Mouse (Mus musculus) liver, adult 2 months (tissue): Measurements from ENCODE around the gene Crip2. TPM values are rescaled to one million over a fixed set of nuclear protein-coding genes. Genes with fewer than 3 reads are reported as not detected.
A peak's percentile ranks its signal among the peaks of the same experiment; 100 is the strongest.

Experiments
- DNase-seq: peaks from one replicate; pipeline ENCODE4 v3.0.0-alpha.2; 2011; ENCODE audit warnings: low read depth, low spot score; ENCODE audit errors: extremely low read depth
- H3K27ac ChIP-seq: fragments of 200-500 bp; replicated peaks from 2 replicates; pipeline ENCODE4 v1.5.1; 2012; ENCODE audit warnings: low read depth, mild to moderate bottlenecking, control low read depth, inconsistent platforms, low read length; ENCODE audit not compliant: insufficient read depth
- H3K27me3 ChIP-seq: fragments of 200-500 bp; 2 replicates; pipeline ENCODE4 v1.6.1; 2012; ENCODE audit warnings: mild to moderate bottlenecking, moderate library complexity, low read length, inconsistent platforms; ENCODE audit not compliant: control insufficient read depth, insufficient read depth
- H3K36me3 ChIP-seq: fragments of 200-500 bp; 2 replicates; pipeline ENCODE4 v1.6.1; 2012; ENCODE audit warnings: low read length, inconsistent platforms; ENCODE audit not compliant: control insufficient read depth, insufficient read depth
- H3K4me1 ChIP-seq: fragments of 200-500 bp; 2 replicates; pipeline ENCODE4 v1.6.1; 2011; ENCODE audit warnings: low read length; ENCODE audit not compliant: control insufficient read depth, insufficient read depth
- H3K4me3 ChIP-seq: fragments of 200-500 bp; 2 replicates; pipeline ENCODE4 v1.5.1; 2011; ENCODE audit warnings: low read depth, mild to moderate bottlenecking, control low read depth, low read length, moderate library complexity; ENCODE audit not compliant: insufficient read depth
- H3K79me2 ChIP-seq: fragments of 200-500 bp; 2 replicates; pipeline ENCODE4 v1.6.1; 2012; ENCODE audit warnings: inconsistent platforms, mild to moderate bottlenecking, low read length, moderate library complexity; ENCODE audit not compliant: control insufficient read depth, insufficient read depth
- H3K9ac ChIP-seq: fragments of 200-500 bp; 2 replicates; pipeline ENCODE4 v1.6.1; 2012; ENCODE audit warnings: low read depth, mild to moderate bottlenecking, control low read depth, inconsistent platforms, low read length
- CTCF ChIP-seq: fragments of 200-500 bp; IDR thresholded peaks from 2 replicates; pipeline ENCODE4 v1.5.1; 2011; ENCODE audit warnings: low read depth, low read length, control low read depth
- POLR2A ChIP-seq: fragments of 200-500 bp; IDR thresholded peaks from 2 replicates; pipeline ENCODE4 v1.6.1; 2011; ENCODE audit warnings: low read length, control low read depth; ENCODE audit not compliant: insufficient read depth; ENCODE audit errors: extremely low read depth
- whole genome bisulfite sequencing: fragments of 180-500 bp; shearing (Covaris S2); methylation state at CpG from one replicate; pipeline ENCODE4 v1.1.7; 2018; 5-methylcytosine and 5-hydroxymethylcytosine counted together
- polyA plus RNA-seq: library from polyadenylated mRNA; depleted of rRNA; stranded (reverse); fragments of >200 nt; gene quantifications from 2 replicates; pipeline ENCODE4 v1.2.3, GENCODE M21; 2012
- total RNA-seq: library from RNA; depleted of rRNA; stranded (reverse); fragments of >200 nt; gene quantifications from 2 replicates; pipeline ENCODE4 v1.2.3, GENCODE M21; 2014

Gene Crip2
- total and polyA plus RNA-seq, 2 experiments, result 24.3 to 245 TPM

GRCm38 (mm10) chr12:113119516-113120410 lies 20.3 kb upstream of the Crip2 start:
- Histone ChIP-seq H3K4me3 (no peak overlapping the region), H3K4me1 (no peaks in the 10 kb centered on the region), H3K9ac (no peak overlapping the region), H3K27me3 (no peaks in the 10 kb centered on the region), H3K79me2 (no peaks in the 10 kb centered on the region), H3K27ac (no peak overlapping the region), H3K36me3 (peaks cover 8% of the 10 kb centered on the region; the same call in 1 of the 2 replicates)
- DNase-seq, result peak; percentile 47
- 85% methylated on average over 20 of the region's 20 CpGs for WGBS
- TF ChIP-seq POLR2A (no peak), CTCF (peak; percentile 77)

- Histone ChIP-seq H3K4me3 (no peak overlapping the region), H3K36me3 (peaks cover 14% of the 10 kb centered on the region; the same call in 1 of the 2 replicates), H3K79me2 (no peaks in the 10 kb centered on the region), H3K9ac (no peak overlapping the region), H3K27ac (no peak overlapping the region), H3K4me1 (no peaks in the 10 kb centered on the region), H3K27me3 (no peaks in the 10 kb centered on the region)
- 82% methylated on average over 6 of the region's 6 CpGs for WGBS
- no peak for TF ChIP-seq POLR2A
- TF ChIP-seq CTCF, result no peak
- no peak for DNase-seq
Measured at GRCm38 (mm10) chr12:113124726-113125125, 15.3 kb upstream of the Crip2 start.

GRCm38 (mm10) chr12:113130732-113131131 lies 9.3 kb upstream of the Crip2 start:
- peaks cover 8% of the 10 kb centered on the region; the same call in 1 of the 2 replicates for H3K36me3 ChIP-seq
- WGBS, result 95% methylated on average over 8 of the region's 8 CpGs
- no peak for TF ChIP-seq POLR2A
- TF ChIP-seq CTCF, result no peak

GRCm38 (mm10) chr12:113131601-113132000 lies 8.4 kb upstream of the Crip2 start:
- WGBS, result 98% methylated on average over 14 of the region's 14 CpGs
- TF ChIP-seq POLR2A (no peak), CTCF (no peak)
- no peak overlapping the region for H3K9ac ChIP-seq

More at GRCm38 (mm10) chr12:113130732-113131131, 9.3 kb upstream of the Crip2 start:
- Histone ChIP-seq H3K4me1 (no peaks in the 10 kb centered on the region), H3K9ac (no peak overlapping the region), H3K27ac (no peak overlapping the region), H3K4me3 (no peak overlapping the region), H3K27me3 (no peaks in the 10 kb centered on the region), H3K79me2 (no peaks in the 10 kb centered on the region)
- DNase-seq, result no peak

GRCm38 (mm10) chr12:113132567-113132966 lies 7.5 kb upstream of the Crip2 start:
- Histone ChIP-seq H3K4me3 (no peak overlapping the region), H3K9ac (no peak overlapping the region), H3K4me1 (no peaks in the 10 kb centered on the region), H3K79me2 (no peaks in the 10 kb centered on the region), H3K27ac (no peak overlapping the region), H3K36me3 (peaks cover 7% of the 10 kb centered on the region; the same call in 1 of the 2 replicates), H3K27me3 (no peaks in the 10 kb centered on the region)
- whole genome bisulfite sequencing, result 34% methylated on average over 2 of the region's 2 CpGs
- DNase-seq, result no peak
- TF ChIP-seq CTCF (no peak), POLR2A (no peak)

More at GRCm38 (mm10) chr12:113131601-113132000, 8.4 kb upstream of the Crip2 start:
- Histone ChIP-seq H3K36me3 (peaks cover 10% of the 10 kb centered on the region; the same call in 1 of the 2 replicates), H3K27ac (no peak overlapping the region), H3K4me1 (no peaks in the 10 kb centered on the region), H3K27me3 (no peaks in the 10 kb centered on the region), H3K4me3 (no peak overlapping the region), H3K79me2 (no peaks in the 10 kb centered on the region)
- no peak for DNase-seq

GRCm38 (mm10) chr12:113133260-113133659 lies 6.8 kb upstream of the Crip2 start:
- Histone ChIP-seq H3K27ac (no peak overlapping the region), H3K27me3 (no peaks in the 10 kb centered on the region), H3K4me3 (no peak overlapping the region), H3K9ac (no peak overlapping the region), H3K36me3 (peaks cover 7% of the 10 kb centered on the region; the same call in 1 of the 2 replicates), H3K79me2 (no peaks in the 10 kb centered on the region), H3K4me1 (no peaks in the 10 kb centered on the region)
- DNase-seq, result no peak
- TF ChIP-seq CTCF, result no peak
- TF ChIP-seq POLR2A, result no peak
- WGBS, result 93% methylated on average over 9 of the region's 9 CpGs
